Mouse (Mus musculus): Measurements from ENCODE around the gene Cryab.
A peak's percentile ranks its signal among the peaks of the same experiment; 100 is the strongest.

The Cryab gene

DNA sequence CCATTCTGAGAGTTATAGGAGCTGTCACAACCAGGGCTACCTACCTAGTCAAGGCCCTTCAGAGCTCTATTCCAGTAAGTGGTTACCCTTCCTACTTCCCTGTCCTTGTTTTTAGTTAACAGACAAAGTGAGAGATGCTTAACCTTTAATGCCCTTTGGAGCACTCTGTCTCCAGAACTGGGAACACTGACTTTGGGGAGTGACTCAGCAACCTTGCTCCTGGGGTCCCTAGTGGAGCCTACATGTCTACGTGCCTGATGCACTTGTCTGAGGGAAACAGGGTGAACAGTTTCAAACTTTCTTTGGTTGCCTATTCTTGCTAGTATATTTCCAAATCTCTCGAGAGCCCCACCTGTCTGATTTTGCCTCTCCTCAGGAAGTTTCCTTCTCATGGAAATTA lies 8.4 kb upstream of the Cryab start:
- DNase-seq (ENCODE audit: low spot score), result no peak

- DNase-seq (ENCODE audit: low spot score), result no peak
Measured at GRCm38 (mm10) chr9:50745806-50746205, 5.3 kb upstream of the Cryab start.

GRCm38 (mm10) chr9:50746214-50746677 lies 4.9 kb upstream of the Cryab start, which contains the start of gene 2310030G06Rik:
2310030G06Rik (minus strand) TSS chr9:50746536.
- no peak for DNase-seq (ENCODE audit: low spot score)

GRCm38 (mm10) chr9:50750706-50751105 lies 419 bp upstream of the Cryab start:
- no peak for DNase-seq (ENCODE audit: low spot score)

DNA sequence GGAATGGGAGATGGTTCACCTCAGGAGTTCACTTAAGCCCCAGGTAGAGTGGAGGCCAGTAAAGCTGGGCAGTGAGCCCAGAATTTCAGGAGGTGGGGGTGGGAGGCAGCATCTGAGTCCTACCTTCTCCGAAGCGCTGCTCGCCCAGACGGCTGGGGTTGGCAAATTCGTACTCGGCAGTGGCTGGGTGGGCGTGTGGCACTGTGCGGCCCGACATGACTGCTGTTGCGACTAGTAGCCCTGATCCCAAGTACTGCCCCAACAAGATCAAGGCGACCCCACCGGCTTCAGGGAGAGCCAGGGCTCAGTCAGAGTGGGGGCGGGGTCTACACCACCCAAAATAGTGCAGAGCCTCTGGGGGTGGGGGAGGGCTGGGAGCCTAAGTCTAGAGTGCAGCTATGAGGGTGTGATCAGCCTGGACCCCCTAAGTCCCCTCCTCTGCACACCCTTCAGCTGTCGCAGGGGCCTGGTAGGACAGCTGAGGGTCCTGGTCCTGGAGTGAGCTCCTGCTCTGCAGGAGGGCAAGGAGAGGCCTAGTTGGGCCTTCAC lies 1.0 kb downstream of the Cryab start, which contains the start of gene Hspb2:
Gene Hspb2, minus strand, starts transcription at position 301 of the 549 bp plus-strand sequence.
- DNase-seq (ENCODE audit: low spot score), result no peak

GRCm38 (mm10) chr9:50752784-50753615 lies 1.9 kb downstream of the Cryab start:
- DNase-seq (ENCODE audit: low spot score), result peak; percentile 65

- no peak for DNase-seq (ENCODE audit: low spot score)
Measured at GRCm38 (mm10) chr9:50753947-50754346, 2.8 kb downstream of the Cryab start.

GRCm38 (mm10) chr9:50756711-50757110 lies 5.6 kb downstream of the Cryab start:
- DNase-seq (ENCODE audit: low spot score), result no peak

DNA sequence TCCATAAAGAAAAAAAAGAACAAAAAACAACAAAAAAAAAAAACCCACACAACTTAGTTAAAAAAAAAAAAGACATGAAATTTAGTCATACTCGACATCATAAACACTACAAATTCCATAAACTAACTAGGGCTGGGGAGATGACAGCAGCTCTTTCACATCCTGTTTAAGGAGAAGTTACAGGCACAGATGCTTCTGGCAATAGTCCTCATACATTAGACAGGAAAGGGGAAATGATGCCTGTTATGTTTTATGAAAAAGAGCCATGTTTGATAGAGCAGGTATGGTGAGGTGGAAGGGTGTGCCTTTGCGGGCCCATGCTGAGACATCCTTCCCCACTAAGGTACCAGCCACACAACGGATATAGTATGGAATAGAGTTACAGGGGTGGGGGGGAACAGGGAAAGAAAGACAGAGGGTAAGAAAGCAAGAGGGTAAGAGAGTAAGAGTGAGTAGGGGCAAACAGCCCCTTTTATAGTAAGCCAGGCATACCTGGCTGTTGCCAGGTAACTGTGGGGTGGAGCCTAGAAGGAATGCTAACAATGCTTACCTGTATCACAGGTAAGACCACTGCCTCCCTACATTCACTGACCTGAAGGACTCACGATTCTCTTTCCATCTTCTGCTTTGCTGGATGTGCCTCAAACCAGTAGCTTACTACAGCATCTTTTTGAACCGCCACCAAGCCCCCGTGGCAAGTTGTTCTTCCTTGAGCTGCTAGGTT lies 10.6 kb downstream of the Cryab start:
- DNase-seq (ENCODE audit: low spot score), result no peak

DNA sequence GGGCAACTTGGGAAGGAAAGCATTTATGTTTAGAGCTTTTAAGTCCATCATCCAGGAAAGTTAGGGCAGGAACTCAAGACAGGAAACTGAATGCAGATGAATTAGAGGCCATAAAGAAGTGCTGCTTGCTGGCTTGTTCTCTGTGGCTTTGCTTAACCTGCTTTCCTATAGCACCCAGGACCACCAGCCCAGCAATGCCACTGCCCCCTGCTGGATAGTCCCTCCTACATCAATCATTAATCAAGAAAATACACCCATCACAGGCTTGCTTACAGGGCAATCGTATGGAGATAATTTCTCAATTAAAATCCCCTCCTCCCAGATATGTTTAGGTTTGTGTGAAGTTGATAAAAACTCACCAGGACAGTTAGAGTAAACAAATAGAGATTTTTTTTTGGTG lies 12.2 kb downstream of the Cryab start:
- DNase-seq (ENCODE audit: low spot score), result no peak

DNA sequence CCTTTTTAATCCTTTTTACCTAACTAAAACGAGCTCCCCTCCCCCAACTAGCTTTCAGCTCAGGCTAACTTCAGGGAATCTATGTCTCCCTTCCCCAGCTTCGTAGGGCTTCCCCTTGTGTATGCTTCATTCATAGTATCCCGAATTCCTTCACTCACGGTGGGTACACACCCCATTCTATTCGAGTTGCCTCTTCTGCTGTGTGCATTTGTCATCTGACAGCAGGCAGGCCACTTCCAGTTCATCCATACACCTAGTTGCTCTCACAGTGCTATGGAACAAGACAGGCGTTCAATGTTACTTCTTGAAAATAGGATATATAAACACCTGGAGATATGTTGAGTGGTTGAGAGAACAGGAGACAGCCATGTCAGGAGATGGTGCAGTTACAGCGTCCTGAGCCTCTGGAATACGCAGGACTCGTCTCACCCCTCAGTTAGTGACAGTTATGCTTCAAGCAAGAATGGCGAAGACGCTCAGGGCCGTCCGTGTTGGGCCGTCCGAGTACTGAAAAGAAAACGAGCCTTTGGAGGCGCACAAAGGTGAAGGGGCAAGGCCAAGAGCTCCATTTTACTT lies 16.5 kb downstream of the Cryab start:
- DNase-seq (ENCODE audit: low spot score), result no peak

- DNase-seq (ENCODE audit: low spot score), result peak; percentile 97
Measured at GRCm38 (mm10) chr9:50768107-50769002, 17.2 kb downstream of the Cryab start, which contains the start of gene Fdxacb1. Fdxacb1 (plus strand) TSS chr9:50768236.

GRCm38 (mm10) chr9:50770011-50770410 lies 18.9 kb downstream of the Cryab start:
- no peak for DNase-seq (ENCODE audit: low spot score)

DNA sequence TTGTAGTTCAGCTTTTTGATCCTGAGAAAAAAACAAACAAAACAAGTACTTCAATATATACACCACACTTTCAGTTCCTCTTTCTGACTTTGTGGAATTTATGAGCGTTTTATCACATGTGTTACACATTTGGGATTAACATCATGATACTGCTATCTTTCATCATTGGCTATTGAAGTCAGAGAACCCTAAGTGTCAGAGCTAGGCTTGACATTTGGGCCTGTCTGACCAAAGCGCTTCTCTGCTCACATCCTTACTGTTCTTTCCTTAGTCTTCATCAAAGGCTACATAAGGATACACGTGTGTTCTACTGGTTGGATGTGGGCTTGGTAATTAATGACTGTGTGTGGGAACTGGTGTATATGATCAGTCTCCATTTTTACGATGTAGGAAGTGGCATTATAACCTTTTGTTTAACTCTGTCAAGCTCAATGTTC lies 22.9 kb downstream of the Cryab start:
- DNase-seq (ENCODE audit: low spot score), result no peak

GRCm38 (mm10) chr9:50774991-50775612 lies 24.0 kb downstream of the Cryab start, which contains the start of the genes Alg9 and 1110032A03Rik:
Alg9 (plus strand) TSS chr9:50775019.
1110032A03Rik (minus strand) TSS chr9:50775520.
- DNase-seq (ENCODE audit: low spot score), result peak; percentile 70

DNA sequence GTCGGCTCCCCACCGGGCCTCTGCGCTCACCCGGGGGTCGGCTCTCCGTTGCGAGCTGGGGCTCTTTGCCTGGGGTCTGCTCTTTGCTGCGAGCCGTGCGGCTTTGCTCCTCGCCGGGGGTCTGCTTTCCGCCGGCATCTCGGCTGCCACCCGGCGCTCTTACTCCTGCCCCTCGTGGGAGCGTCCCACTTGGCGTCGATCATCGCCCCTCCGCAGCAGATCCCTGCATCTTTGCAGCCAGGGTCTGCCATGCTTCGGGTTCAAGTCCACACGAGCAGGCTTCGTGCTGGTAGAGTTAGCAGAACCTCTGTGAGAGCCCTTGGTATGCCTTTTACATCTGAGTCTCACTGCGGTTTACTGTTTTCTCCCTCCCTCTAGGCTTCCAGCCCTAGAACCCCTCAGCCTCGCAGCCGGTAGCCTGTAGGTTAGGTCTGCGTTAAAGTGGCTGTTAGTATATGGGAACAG lies 24.6 kb downstream of the Cryab start:
- no peak for DNase-seq (ENCODE audit: low spot score)

DNA sequence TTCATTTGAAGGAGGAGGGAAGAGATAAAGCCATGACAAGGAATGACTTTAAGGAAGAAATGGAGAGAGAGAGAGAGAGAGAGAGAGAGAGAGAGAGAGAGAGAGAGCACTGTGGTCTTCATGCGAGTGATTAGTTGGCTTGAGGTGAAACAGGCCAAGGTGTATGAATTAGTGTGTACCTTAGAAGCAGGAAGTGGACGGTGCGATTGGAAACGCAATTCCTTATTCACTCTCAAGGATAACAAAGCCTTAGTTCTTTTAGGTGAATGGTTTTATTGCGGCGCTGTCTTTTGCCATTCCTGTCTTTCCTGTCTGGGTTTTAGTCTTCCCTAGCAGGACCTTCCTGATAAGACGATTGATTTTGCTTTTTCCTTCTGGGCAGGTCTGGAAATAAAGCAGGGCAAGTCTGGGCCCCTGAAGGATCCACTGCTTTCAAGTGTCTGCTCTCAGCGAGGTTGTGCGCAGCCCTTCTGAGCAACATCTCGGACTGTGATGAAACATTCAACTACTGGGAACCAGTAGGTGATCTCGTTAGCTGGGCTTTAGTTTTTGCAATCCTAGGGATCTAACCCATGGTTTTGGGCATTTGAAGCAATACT lies 25.1 kb downstream of the Cryab start:
- DNase-seq (ENCODE audit: low spot score), result no peak

- no peak for DNase-seq (ENCODE audit: low spot score)
Measured at GRCm38 (mm10) chr9:50782155-50782554, 31.0 kb downstream of the Cryab start.

GRCm38 (mm10) chr9:50795266-50795665 lies 44.1 kb downstream of the Cryab start:
- DNase-seq (ENCODE audit: low spot score), result no peak

DNA sequence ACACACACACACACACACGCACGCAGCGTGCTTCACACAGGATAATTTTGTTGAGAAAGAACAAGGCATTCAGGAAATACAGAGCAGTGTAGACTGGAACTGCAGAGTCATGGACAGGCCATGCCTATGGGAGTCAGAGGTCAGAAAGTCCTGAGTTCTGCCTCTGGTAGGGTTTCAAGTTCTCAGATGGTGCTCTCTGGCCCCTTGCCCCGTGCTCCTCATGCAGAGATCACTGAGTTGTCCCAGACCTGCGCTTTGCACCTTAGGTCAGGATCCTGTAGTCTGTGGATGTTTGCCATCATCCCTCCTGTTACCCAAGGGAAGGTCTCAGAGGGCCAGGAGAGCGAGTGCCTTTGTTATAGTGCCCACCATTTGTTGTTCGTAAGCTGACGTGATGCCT lies 45.7 kb downstream of the Cryab start:
- no peak for DNase-seq (ENCODE audit: low spot score)

Measured in ovary, adult 18-20 months (tissue).